10 mouse cellular contexts compared by ENCODE assay signal in genomic region chr19:44068232-44068631, GRCm38 (mm10). TPM values are rescaled to one million over a fixed set of nuclear protein-coding genes. Genes with fewer than 3 reads are reported as not detected.
DNase-seq lines count a peak whose midpoint lies in the region; ATAC-seq and TF ChIP-seq lines count a peak whose summit lies in the region.
"Had no signal": no experiment of that assay in that cellular context is flagged by ENCODE, and none has a peak within 500 bp of the region (broad histone marks: within the 10 kb centered on the region; RNA-seq: fewer than 3 reads in every experiment).

No protein-coding gene starts in this region.

- peaks cover 11% of the 10 kb centered on the region for H3K4me1 ChIP-seq in kidney, adult 2 months (ENCODE audit: control insufficient read depth, insufficient read depth, low read length)
- H3K4me1 ChIP-seq in brown adipose tissue, adult 24 weeks (ENCODE audit: control insufficient read depth, insufficient read depth, insufficient read length, low read length), result peaks cover 2% of the 10 kb centered on the region; the same call in 1 of the 2 replicates
- H3K4me1 ChIP-seq in hindbrain, embryonic 16.5 days (ENCODE audit: control insufficient read depth, insufficient read depth, low read depth, low read length), result peaks cover 13% of the 10 kb centered on the region
- H3K4me1 ChIP-seq in midbrain, embryonic 12.5 days, result peaks cover 12% of the 10 kb centered on the region

- H3K4me3 ChIP-seq in kidney, adult 2 months (ENCODE audit: insufficient read depth, low read depth, low read length), result peak overlapping the region; percentile 34
- H3K4me3 ChIP-seq in brown adipose tissue, adult 24 weeks (ENCODE audit: insufficient read depth, low read depth, low read length), result 0 out of 2 replicates have a peak overlapping the region, but pooled peaks have one; percentile 84
- H3K4me3 ChIP-seq in hindbrain, embryonic 16.5 days (ENCODE audit: low read length), result peak overlapping the region; percentile 90
- peak overlapping the region; percentile 72; the same call in 1 of the 2 replicates for H3K4me3 ChIP-seq in midbrain, embryonic 12.5 days

- H3K4me2 ChIP-seq in hindbrain, embryonic 16.5 days (ENCODE audit: low read length), result peak overlapping the region; percentile 92
- H3K4me2 ChIP-seq in midbrain, embryonic 12.5 days (replicated peaks), result peak overlapping the region; percentile 81

- peak overlapping the region; percentile 67 for H3K27ac ChIP-seq in kidney, adult 2 months (ENCODE audit: insufficient read depth, low read depth, low read length)
- H3K27ac ChIP-seq in brown adipose tissue, adult 24 weeks (replicated peaks; ENCODE audit: low read depth, low read length), result no peak overlapping the region
- no peak overlapping the region for H3K27ac ChIP-seq in hindbrain, embryonic 16.5 days (ENCODE audit: low read depth, low read length)
- H3K27ac ChIP-seq in midbrain, embryonic 12.5 days (replicated peaks), result no peak overlapping the region

- H3K9ac ChIP-seq in hindbrain, embryonic 16.5 days (ENCODE audit: low read depth, low read length), result no peak overlapping the region
- no peak overlapping the region for H3K9ac ChIP-seq in midbrain, embryonic 12.5 days (replicated peaks)

- H3K36me3 ChIP-seq in kidney, adult 2 months (ENCODE audit: control insufficient read depth, insufficient read depth, low read length), result peaks cover 1% of the 10 kb centered on the region
- H3K36me3 ChIP-seq in hindbrain, embryonic 16.5 days (ENCODE audit: control insufficient read depth, insufficient read depth, low read length), result 0 out of 2 replicates have a peak, but pooled peaks cover 2% of the 10 kb centered on the region
- H3K36me3 ChIP-seq in midbrain, embryonic 12.5 days, result no peaks in the 10 kb centered on the region

- no peak for ATAC-seq in hindbrain, embryonic 16.5 days
- no peak for ATAC-seq in midbrain, embryonic 12.5 days (ENCODE audit: low FRiP score, low read depth)

- TF ChIP-seq CTCF in kidney, adult 2 months (conservative IDR thresholded peaks at IDR 0.05; ENCODE audit: insufficient read depth, insufficient read length, low read depth, low read length), result no peak

- 50% methylated on average over 4 of the region's 4 CpGs for WGBS in kidney, adult 2 months
- WGBS in hindbrain, embryonic 16.5 days, result 80% methylated on average over 4 of the region's 4 CpGs
- WGBS in midbrain, embryonic 12.5 days, result 93% methylated on average over 4 of the region's 4 CpGs

- H3K27me3 ChIP-seq in kidney, adult 2 months (replicated peaks; ENCODE audit: control insufficient read depth, insufficient read depth, low read length), result no peaks in the 10 kb centered on the region
- no peaks in the 10 kb centered on the region for H3K27me3 ChIP-seq in hindbrain, embryonic 16.5 days (replicated peaks; ENCODE audit: control insufficient read depth, insufficient read depth, low read length)
- no peaks in the 10 kb centered on the region for H3K27me3 ChIP-seq in midbrain, embryonic 12.5 days

- DNase-seq in kidney, adult 2 months, result no peak
- DNase-seq in kidney, adult 9 months, result no peak
- no peak for DNase-seq in right cerebral cortex, postnatal 36 days (ENCODE audit: low spot score in 2 of 2)
- no peak for DNase-seq in retina, embryonic 14.5 days (ENCODE audit: low spot score)
- DNase-seq in T-cell, adult 2 months (ENCODE audit: low spot score), result no peak
- DNase-seq: cerebellum, adult 18-20 months had no signal

- TF ChIP-seq POLR2A in kidney, adult 2 months (IDR thresholded peaks at IDR 0.05; ENCODE audit: low read depth, low read length), result no peak

- no peaks in the 10 kb centered on the region for H3K9me3 ChIP-seq in hindbrain, embryonic 16.5 days (ENCODE audit: control insufficient read depth, low read length)
- no peaks in the 10 kb centered on the region for H3K9me3 ChIP-seq in midbrain, embryonic 12.5 days
- H3K9me3 ChIP-seq: G1E had no signal

RNA-seq across cellular contexts. Expression of gene Erlin1, which starts 1.4 kb away (rescaled TPM):
- polyA plus RNA-seq in kidney, adult 2 months (2012; rRNA removed), result 23.4 and 28.3 TPM in 2 replicates
- 12.3 and 18.7 TPM in 2 replicates for polyA plus RNA-seq in brown adipose tissue, adult 24 weeks (2012; ENCODE audit: insufficient read depth, insufficient read length, missing spikeins)
- 21.7 and 23.3 TPM in 2 replicates for polyA plus RNA-seq in hindbrain, embryonic 16.5 days (2015; fragmentation: Nextera tagmentation; extraction: Ambion mirVana)
- 22.0 and 23.6 TPM in 2 replicates for polyA plus RNA-seq in midbrain, embryonic 12.5 days (2016; fragmentation: Nextera tagmentation; extraction: Ambion mirVana)

RNA-seq across cellular contexts. Expression of gene Chuk, which starts 39.0 kb away (rescaled TPM):
- polyA plus RNA-seq in kidney, adult 2 months (2012; rRNA removed), result 28.9 and 34.4 TPM in 2 replicates
- 23.7 and 24.3 TPM in 2 replicates for polyA plus RNA-seq in brown adipose tissue, adult 24 weeks (2012; ENCODE audit: insufficient read depth, insufficient read length, missing spikeins)
- 54.3 and 57.0 TPM in 2 replicates for polyA plus RNA-seq in hindbrain, embryonic 16.5 days (2015; fragmentation: Nextera tagmentation; extraction: Ambion mirVana)
- 65.8 and 66.9 TPM in 2 replicates for polyA plus RNA-seq in midbrain, embryonic 12.5 days (2016; fragmentation: Nextera tagmentation; extraction: Ambion mirVana)

RNA-seq across cellular contexts. Expression of gene Cyp2c23, which starts 39.2 kb away (rescaled TPM):
- 39.3 and 48.7 TPM in 2 replicates for polyA plus RNA-seq in kidney, adult 2 months (2012; rRNA removed)
- not detected in 2 replicates for polyA plus RNA-seq in brown adipose tissue, adult 24 weeks (2012; ENCODE audit: insufficient read depth, insufficient read length, missing spikeins)
- 0.07 TPM in 1 of 2 replicates, not detected in the other for polyA plus RNA-seq in hindbrain, embryonic 16.5 days (2015; fragmentation: Nextera tagmentation; extraction: Ambion mirVana)
- not detected in 2 replicates for polyA plus RNA-seq in midbrain, embryonic 12.5 days (2016; fragmentation: Nextera tagmentation; extraction: Ambion mirVana)
- polyA plus RNA-seq: G1E had no signal

Comparison
In these comparisons a context has a peak if more than half of its experiments do, and no peak if none do; other contexts are left out.
1. H3K4me3 ChIP-seq: peak in every context shown above with its lines; median percentile 90 in hindbrain, embryonic 16.5 days; 84 in brown adipose tissue, adult 24 weeks; 72 in midbrain, embryonic 12.5 days; 34 in kidney, adult 2 months.
2. RNA of gene Cyp2c23, which starts 39.2 kb away (polyA plus RNA-seq): 39.3 to 48.7 TPM in kidney, adult 2 months; not detected in brown adipose tissue, adult 24 weeks, 0.07 TPM in hindbrain, embryonic 16.5 days and not detected in midbrain, embryonic 12.5 days; every median in the first group is over 10 times any median in the second.